Mouse (Mus musculus) right cerebral cortex, postnatal 10 days (tissue): Measurements from ENCODE around the gene Tle6.
A peak's percentile ranks its signal among the peaks of the same experiment; 100 is the strongest.

Source experiments
- DNase-seq, 2 experiments: peaks; one replicate each; pipeline ENCODE4 v3.0.0; 2021; ENCODE audit warnings: low spot score in 2 of 2

The Tle6 gene

GRCm38 (mm10) chr10:81623441-81623840, 22.6 kb upstream of the Tle6 start:
- no peak for DNase-seq

GRCm38 (mm10) chr10:81620786-81621185, 19.9 kb upstream of the Tle6 start:
- no peak for DNase-seq

- DNase-seq: no peak
These were observed 19.1 kb upstream of the Tle6 start for GRCm38 (mm10) chr10:81619976-81620375.

- no peak for DNase-seq
These were observed 14.6 kb upstream of the Tle6 start for GRCm38 (mm10) chr10:81615486-81615885.

GRCm38 (mm10) chr10:81612779-81613178, 11.9 kb upstream of the Tle6 start:
- no peak for DNase-seq

- no peak for DNase-seq
These were observed 7.4 kb upstream of the Tle6 start for GRCm38 (mm10) chr10:81608308-81608707.

- peak; percentile 97 to 98 for DNase-seq
These were observed 5.3 kb upstream of the Tle6 start, which contains the start of gene BC025920 for GRCm38 (mm10) chr10:81605974-81606751. Gene BC025920 (plus strand): TSS chr10:81606270.

- DNase-seq: no peak
These were observed 4.7 kb upstream of the Tle6 start for GRCm38 (mm10) chr10:81605666-81605973.

GRCm38 (mm10) chr10:81604968-81605665, 4.2 kb upstream of the Tle6 start:
- DNase-seq: peak; percentile 91 to 94

- DNase-seq: no peak
These were observed 3.4 kb upstream of the Tle6 start for GRCm38 (mm10) chr10:81604019-81604967.

GRCm38 (mm10) chr10:81602741-81603151, 1.9 kb upstream of the Tle6 start:
- DNase-seq: no peak

GRCm38 (mm10) chr10:81601396-81601905, 578 bp upstream of the Tle6 start:
- no peak for DNase-seq

- DNase-seq: no peak
These were observed 777 bp downstream of the Tle6 start for GRCm38 (mm10) chr10:81600096-81600495.

- no peak for DNase-seq
These were observed 1.2 kb downstream of the Tle6 start for GRCm38 (mm10) chr10:81599630-81600029.

- no peak for DNase-seq
These were observed 2.0 kb downstream of the Tle6 start for GRCm38 (mm10) chr10:81598871-81599270.

GRCm38 (mm10) chr10:81598342-81598741, 2.5 kb downstream of the Tle6 start:
- DNase-seq: no peak

GRCm38 (mm10) chr10:81597137-81597950, 3.5 kb downstream of the Tle6 start:
- no peak for DNase-seq

- DNase-seq: no peak
These were observed 4.3 kb downstream of the Tle6 start for GRCm38 (mm10) chr10:81596611-81597010.

- DNase-seq: no peak
These were observed 5.3 kb downstream of the Tle6 start for GRCm38 (mm10) chr10:81595599-81595998.

GRCm38 (mm10) chr10:81593935-81594334, 6.9 kb downstream of the Tle6 start:
- DNase-seq: no peak

GRCm38 (mm10) chr10:81593223-81593622, 7.7 kb downstream of the Tle6 start:
- DNase-seq: no peak
